Mouse (Mus musculus) lung, embryonic 14.5 days (tissue): ENCODE results near the gene Arhgap31. TPM values are rescaled to one million over a fixed set of nuclear protein-coding genes. Genes with fewer than 3 reads are reported as not detected.

Experiments used
- ATAC-seq: fragments of 200-750 bp; cut with Nextera tagmentation; 2 replicates; pipeline ENCODE4 v1.8.0; 2017; ENCODE audit warnings: mild to moderate bottlenecking, moderate TSS enrichment, moderate library complexity; ENCODE audit not compliant: insufficient read depth
- DNase-seq: peaks from one replicate; pipeline ENCODE4 v3.0.0-alpha.2; 2015
- H3K27ac ChIP-seq: fragments of 300-500 bp; sonication (generic); 2 replicates; pipeline ENCODE4 v1.5.1; 2014; ENCODE audit warnings: low read depth, mild to moderate bottlenecking, moderate library complexity
- H3K27me3 ChIP-seq: fragments of 300-500 bp; sonication (generic); 2 replicates; pipeline ENCODE4 v1.6.1; 2014; ENCODE audit warnings: low read length, control low read depth; ENCODE audit not compliant: insufficient read depth
- H3K36me3 ChIP-seq: fragments of 300-500 bp; sonication (generic); 2 replicates; pipeline ENCODE4 v1.6.1; 2014; ENCODE audit warnings: control low read depth; ENCODE audit not compliant: insufficient read depth
- H3K4me1 ChIP-seq: fragments of 300-500 bp; sonication (generic); 2 replicates; pipeline ENCODE4 v1.6.1; 2014; ENCODE audit warnings: antibody characterized with exemption, control low read depth; ENCODE audit not compliant: insufficient read depth
- H3K4me2 ChIP-seq: fragments of 300-500 bp; sonication (generic); 2 replicates; pipeline ENCODE4 v1.6.1; 2014; ENCODE audit warnings: mild to moderate bottlenecking
- H3K4me3 ChIP-seq: fragments of 300-500 bp; sonication (generic); 2 replicates; pipeline ENCODE4 v1.5.1; 2014; ENCODE audit warnings: low read depth, low read length
- H3K9ac ChIP-seq: fragments of 300-500 bp; sonication (generic); 2 replicates; pipeline ENCODE4 v1.6.1; 2014
- H3K9me3 ChIP-seq: fragments of 300-500 bp; sonication (generic); 2 replicates; pipeline ENCODE4 v1.6.1; 2016; ENCODE audit warnings: low read depth, low read length, control low read depth
- CTCF ChIP-seq: IDR thresholded peaks from 2 replicates; pipeline ENCODE4 v1.5.1; 2016; ENCODE audit warnings: antibody characterized with exemption, low read depth
- WGBS: fragments of 180-500 bp; shearing (Covaris S2); extraction: QIAGEN DNeasy Blood & Tissue Kit; methylation state at CpG from one replicate; pipeline ENCODE4 v1.1.7; 2014; 5-methylcytosine and 5-hydroxymethylcytosine counted together
- polyA plus RNA-seq: library from polyadenylated mRNA; unstranded; fragments of >200 nt; fragmentation: Nextera tagmentation; extraction: Ambion mirVana; gene quantifications from 2 replicates; pipeline ENCODE4 v1.2.1, GENCODE M21; 2014

Gene Arhgap31
- polyA plus RNA-seq, 1 experiment from 2014 or later: 21.6 TPM

GRCm38 (mm10) chr16:38592026-38592678 is 120.9 kb downstream of the Arhgap31 start:
- WGBS: 87% methylated on average over 12 of the region's 12 CpGs
- no peak for TF ChIP-seq CTCF
- DNase-seq (no peak), ATAC-seq (no peak)
- Histone ChIP-seq H3K9me3 (no peaks in the 10 kb centered on the region), H3K4me2 (no peak overlapping the region), H3K9ac (no peak overlapping the region), H3K4me3 (no peak overlapping the region), H3K27me3 (no peaks in the 10 kb centered on the region), H3K27ac (no peak overlapping the region), H3K4me1 (no peaks in the 10 kb centered on the region), H3K36me3 (peaks cover 50% of the 10 kb centered on the region)

- 0 out of 2 replicates have a peak, but pooled peaks have one; percentile 6 for TF ChIP-seq CTCF
- no peak overlapping the region for H3K4me3 ChIP-seq
- no peak overlapping the region for H3K4me2 ChIP-seq
- peaks cover 57% of the 10 kb centered on the region for H3K36me3 ChIP-seq
- DNase-seq (no peak), ATAC-seq (no peak)
- no peak overlapping the region for H3K27ac ChIP-seq
- H3K9ac ChIP-seq: no peak overlapping the region
- no peaks in the 10 kb centered on the region for H3K9me3 ChIP-seq
- H3K4me1 ChIP-seq: no peaks in the 10 kb centered on the region
- no peaks in the 10 kb centered on the region for H3K27me3 ChIP-seq
- WGBS: 83% methylated on average over 3 of the region's 3 CpGs
Observed at GRCm38 (mm10) chr16:38591506-38591905, 121.6 kb downstream of the Arhgap31 start.

- H3K4me2 ChIP-seq: no peak overlapping the region
- H3K27me3 ChIP-seq: no peaks in the 10 kb centered on the region
- no peak overlapping the region for H3K4me3 ChIP-seq
- 94% methylated on average over 4 of the region's 4 CpGs for WGBS
- DNase-seq (no peak), ATAC-seq (no peak)
- no peaks in the 10 kb centered on the region for H3K9me3 ChIP-seq
- TF ChIP-seq CTCF: no peak
- H3K9ac ChIP-seq: no peak overlapping the region
- no peaks in the 10 kb centered on the region for H3K4me1 ChIP-seq
- H3K36me3 ChIP-seq: peaks cover 92% of the 10 kb centered on the region
- H3K27ac ChIP-seq: no peak overlapping the region
Observed at GRCm38 (mm10) chr16:38587572-38587971, 125.5 kb downstream of the Arhgap31 start.

GRCm38 (mm10) chr16:38587163-38587562 is 125.9 kb downstream of the Arhgap31 start:
- Histone ChIP-seq H3K27me3 (no peaks in the 10 kb centered on the region), H3K9ac (no peak overlapping the region), H3K4me3 (no peak overlapping the region), H3K9me3 (no peaks in the 10 kb centered on the region), H3K27ac (no peak overlapping the region), H3K4me1 (no peaks in the 10 kb centered on the region), H3K4me2 (no peak overlapping the region), H3K36me3 (peaks cover 93% of the 10 kb centered on the region)
- TF ChIP-seq CTCF: no peak
- WGBS: 91% methylated on average over 5 of the region's 5 CpGs
- DNase-seq (no peak), ATAC-seq (no peak)

- Histone ChIP-seq H3K27me3 (no peaks in the 10 kb centered on the region), H3K27ac (no peak overlapping the region), H3K4me3 (no peak overlapping the region), H3K9me3 (no peaks in the 10 kb centered on the region), H3K36me3 (peaks cover 91% of the 10 kb centered on the region), H3K4me1 (no peaks in the 10 kb centered on the region), H3K4me2 (no peak overlapping the region), H3K9ac (no peak overlapping the region)
- no peak for TF ChIP-seq CTCF
- no peak for ATAC-seq
- 93% methylated on average over 5 of the region's 5 CpGs for WGBS
- no peak for DNase-seq
Observed at GRCm38 (mm10) chr16:38585186-38585585, 127.9 kb downstream of the Arhgap31 start.

GRCm38 (mm10) chr16:38584761-38585160 is 128.3 kb downstream of the Arhgap31 start:
- Histone ChIP-seq H3K27me3 (no peaks in the 10 kb centered on the region), H3K4me2 (no peak overlapping the region), H3K27ac (no peak overlapping the region), H3K9me3 (no peaks in the 10 kb centered on the region), H3K4me3 (no peak overlapping the region), H3K4me1 (no peaks in the 10 kb centered on the region), H3K9ac (no peak overlapping the region), H3K36me3 (peaks cover 90% of the 10 kb centered on the region)
- no peak for TF ChIP-seq CTCF
- WGBS: 85% methylated on average over 7 of the region's 7 CpGs
- no peak for ATAC-seq
- DNase-seq: no peak

GRCm38 (mm10) chr16:38571481-38571880 is 141.6 kb downstream of the Arhgap31 start:
- H3K4me3 ChIP-seq: no peak overlapping the region
- 97% methylated on average over 3 of the region's 3 CpGs for WGBS
- DNase-seq: no peak
- TF ChIP-seq CTCF: no peak
- H3K27ac ChIP-seq: no peak overlapping the region
- no peaks in the 10 kb centered on the region for H3K4me1 ChIP-seq
- no peak for ATAC-seq
- no peak overlapping the region for H3K4me2 ChIP-seq
- H3K9me3 ChIP-seq: no peaks in the 10 kb centered on the region
- H3K27me3 ChIP-seq: no peaks in the 10 kb centered on the region
- no peak overlapping the region for H3K9ac ChIP-seq
- peaks cover 81% of the 10 kb centered on the region for H3K36me3 ChIP-seq

- DNase-seq (no peak), ATAC-seq (no peak)
- H3K4me2 ChIP-seq: no peak overlapping the region
- 97% methylated on average over 5 of the region's 5 CpGs for WGBS
- no peak overlapping the region for H3K4me3 ChIP-seq
- peaks cover 83% of the 10 kb centered on the region for H3K36me3 ChIP-seq
- no peaks in the 10 kb centered on the region for H3K27me3 ChIP-seq
- no peak overlapping the region for H3K9ac ChIP-seq
- TF ChIP-seq CTCF: no peak
- no peak overlapping the region for H3K27ac ChIP-seq
- no peaks in the 10 kb centered on the region for H3K9me3 ChIP-seq
- H3K4me1 ChIP-seq: no peaks in the 10 kb centered on the region
Observed at GRCm38 (mm10) chr16:38568192-38568591, 144.9 kb downstream of the Arhgap31 start.
